Comparison of ENCODE assay signal across 16 mouse cellular contexts in genomic region chr13:90186694-90187093, GRCm38 (mm10).
"Had no signal": no experiment of that assay in that cellular context is flagged by ENCODE, and none has a peak within 500 bp of the region (broad histone marks: within the 10 kb centered on the region; RNA-seq: fewer than 3 reads in every experiment).

No protein-coding gene starts in this region.

- H3K27me3 ChIP-seq: liver, embryonic 12.5 days; neural tube, embryonic 13.5 days; neural tube, embryonic 15.5 days had no signal

- H3K4me3 ChIP-seq: liver, embryonic 12.5 days; myocyte; neural tube, embryonic 13.5 days; neural tube, embryonic 15.5 days had no signal

- H3K4me2 ChIP-seq: liver, embryonic 12.5 days; lung, embryonic 14.5 days; neural tube, embryonic 13.5 days; neural tube, embryonic 15.5 days had no signal

- H3K9me3 ChIP-seq: liver, embryonic 12.5 days; neural tube, embryonic 13.5 days; neural tube, embryonic 15.5 days had no signal

- ATAC-seq: liver, embryonic 12.5 days had no signal

- DNase-seq: lung, adult 18-20 months; lung, embryonic 14.5 days; lung, postnatal 10 days; lung, postnatal 4 days; right cerebral cortex, adult 18-20 months; right cerebral cortex, postnatal 25 days; right cerebral cortex, postnatal 4 days; spleen, adult 18-20 months; thymus, adult 18-20 months; thymus, postnatal 14 days; thymus, postnatal 36 days had no signal

- H3K9ac ChIP-seq: liver, embryonic 12.5 days; liver, embryonic 14.5 days; lung, embryonic 14.5 days; neural tube, embryonic 13.5 days; neural tube, embryonic 15.5 days had no signal

- H3K4me1 ChIP-seq: liver, embryonic 12.5 days; neural tube, embryonic 13.5 days; neural tube, embryonic 15.5 days had no signal

- H3K27ac ChIP-seq: liver, embryonic 12.5 days; liver, embryonic 14.5 days; neural tube, embryonic 13.5 days; neural tube, embryonic 15.5 days had no signal

- H3K36me3 ChIP-seq: liver, embryonic 12.5 days; neural tube, embryonic 13.5 days; neural tube, embryonic 15.5 days had no signal
